Mouse (Mus musculus): ENCODE data around the gene Sema5a. TPM values are rescaled to one million over a fixed set of nuclear protein-coding genes. Genes with fewer than 3 reads are reported as not detected.

Gene Sema5a
- total and polyA plus RNA-seq, 3 experiments: 0.17 to 0.27 (median 0.17) TPM

- TF ChIP-seq RCOR1 (conservative IDR thresholded peaks at IDR 0.05; ENCODE audit: low read depth, low read length): no peak
- no peak for TF ChIP-seq NELFE (IDR thresholded peaks at IDR 0.05; ENCODE audit: low read depth, low read length)
- TF ChIP-seq PAX5 (IDR thresholded peaks at IDR 0.05; ENCODE audit: low read length): no peak
- no peak for TF ChIP-seq MEF2A (IDR thresholded peaks at IDR 0.05; ENCODE audit: borderline replicate concordance, low read depth, low read length)
- no peak for TF ChIP-seq UBTF (IDR thresholded peaks at IDR 0.05; ENCODE audit: low read depth, low read length)
- TF ChIP-seq USF2 (conservative IDR thresholded peaks at IDR 0.05; ENCODE audit: low read depth, low read length): no peak
- TF ChIP-seq GABPA (IDR thresholded peaks at IDR 0.05; ENCODE audit: insufficient replicate concordance, low read depth, low read length): no peak
- TF ChIP-seq ZKSCAN1 (IDR thresholded peaks at IDR 0.05; ENCODE audit: borderline replicate concordance, low read depth, low read length): no peak
- H3K4me2 ChIP-seq (ENCODE audit: insufficient read depth, low read depth, poor library complexity, severe bottlenecking): no peak overlapping the region
- no peaks in the 10 kb centered on the region for H3K9me3 ChIP-seq (replicated peaks; ENCODE audit: low read length)
- no peaks in the 10 kb centered on the region for H3K4me1 ChIP-seq (ENCODE audit: control insufficient read depth in 1 of 2, insufficient read depth in 2 of 2)
- no peak for DNase-seq (ENCODE audit: extremely low read depth)
- no peaks in the 10 kb centered on the region for H3K36me3 ChIP-seq (replicated peaks in 1 of 2; ENCODE audit: control insufficient read depth in 1 of 2, insufficient read depth in 1 of 2, low read length in 1 of 2)
- no peaks in the 10 kb centered on the region for H3K27me3 ChIP-seq (replicated peaks)
- H3K27ac ChIP-seq (ENCODE audit: insufficient read depth, low read depth): no peak overlapping the region
- no peak overlapping the region for H3K9ac ChIP-seq (ENCODE audit: insufficient read depth, low read depth)
- dilution Hi-C loops (cut with MboI; ENCODE audit: extremely low pct_ligation_motif_present, extremely low pct_unique_long_range_greater_than_20kb, low sequenced_read_pairs): no loop called here
- in situ Hi-C loops (cut with MboI; ENCODE audit: low pct_ligation_motif_present, low pct_unique_long_range_greater_than_20kb, low sequenced_read_pairs): no loop called here
- no peaks in the 10 kb centered on the region for H3K79me2 ChIP-seq (replicated peaks; ENCODE audit: control insufficient read depth, extremely low read depth, insufficient read depth, poor library complexity, severe bottlenecking)
- no peak overlapping the region for H3K4me3 ChIP-seq (replicated peaks in 1 of 3; ENCODE audit: low read depth in 2 of 3, low read length in 2 of 3, poor library complexity in 1 of 3)
Observed at GRCm38 (mm10) chr15:32377781-32378180, 133.2 kb downstream of the Sema5a start.

- no peaks in the 10 kb centered on the region for H3K79me2 ChIP-seq (replicated peaks; ENCODE audit: control insufficient read depth, extremely low read depth, insufficient read depth, poor library complexity, severe bottlenecking)
- H3K4me2 ChIP-seq (ENCODE audit: insufficient read depth, low read depth, poor library complexity, severe bottlenecking): no peak overlapping the region
- H3K4me3 ChIP-seq (replicated peaks in 1 of 3; ENCODE audit: low read depth in 2 of 3, low read length in 2 of 3, poor library complexity in 1 of 3): no peak overlapping the region
- dilution Hi-C loops (cut with MboI; ENCODE audit: extremely low pct_ligation_motif_present, extremely low pct_unique_long_range_greater_than_20kb, low sequenced_read_pairs) (no loop called here), in situ Hi-C loops (cut with MboI; ENCODE audit: low pct_ligation_motif_present, low pct_unique_long_range_greater_than_20kb, low sequenced_read_pairs) (no loop called here)
- no peak overlapping the region for H3K27ac ChIP-seq (ENCODE audit: insufficient read depth, low read depth)
- H3K9me3 ChIP-seq (replicated peaks; ENCODE audit: low read length): no peaks in the 10 kb centered on the region
- no peaks in the 10 kb centered on the region for H3K27me3 ChIP-seq (replicated peaks)
- no peak for TF ChIP-seq CHD1 (IDR thresholded peaks at IDR 0.05; ENCODE audit: low read depth, low read length)
- no peak for TF ChIP-seq RCOR1 (conservative IDR thresholded peaks at IDR 0.05; ENCODE audit: low read depth, low read length)
- no peak overlapping the region for H3K9ac ChIP-seq (ENCODE audit: insufficient read depth, low read depth)
- DNase-seq (ENCODE audit: extremely low read depth): no peak
- no peaks in the 10 kb centered on the region for H3K4me1 ChIP-seq (ENCODE audit: control insufficient read depth in 1 of 2, insufficient read depth in 2 of 2)
- H3K36me3 ChIP-seq (replicated peaks in 1 of 2; ENCODE audit: control insufficient read depth in 1 of 2, insufficient read depth in 1 of 2, low read length in 1 of 2): no peaks in the 10 kb centered on the region
Observed at GRCm38 (mm10) chr15:32380311-32380710, 135.7 kb downstream of the Sema5a start.

- no peak overlapping the region for H3K4me3 ChIP-seq (replicated peaks in 1 of 3; ENCODE audit: low read depth in 2 of 3, low read length in 2 of 3, poor library complexity in 1 of 3)
- no peaks in the 10 kb centered on the region for H3K9me3 ChIP-seq (replicated peaks; ENCODE audit: low read length)
- no peaks in the 10 kb centered on the region for H3K4me1 ChIP-seq (ENCODE audit: control insufficient read depth in 1 of 2, insufficient read depth in 2 of 2)
- no peak overlapping the region for H3K4me2 ChIP-seq (ENCODE audit: insufficient read depth, low read depth, poor library complexity, severe bottlenecking)
- H3K27me3 ChIP-seq (replicated peaks): no peaks in the 10 kb centered on the region
- no peaks in the 10 kb centered on the region for H3K79me2 ChIP-seq (replicated peaks; ENCODE audit: control insufficient read depth, extremely low read depth, insufficient read depth, poor library complexity, severe bottlenecking)
- H3K9ac ChIP-seq (ENCODE audit: insufficient read depth, low read depth): no peak overlapping the region
- no peak overlapping the region for H3K27ac ChIP-seq (ENCODE audit: insufficient read depth, low read depth)
- dilution Hi-C loops (cut with MboI; ENCODE audit: extremely low pct_ligation_motif_present, extremely low pct_unique_long_range_greater_than_20kb, low sequenced_read_pairs): no loop called here
- in situ Hi-C loops (cut with MboI; ENCODE audit: low pct_ligation_motif_present, low pct_unique_long_range_greater_than_20kb, low sequenced_read_pairs): no loop called here
- no peak for DNase-seq (ENCODE audit: extremely low read depth)
- no peaks in the 10 kb centered on the region for H3K36me3 ChIP-seq (replicated peaks in 1 of 2; ENCODE audit: control insufficient read depth in 1 of 2, insufficient read depth in 1 of 2, low read length in 1 of 2)
- no peak for TF ChIP-seq KAT2A (IDR thresholded peaks at IDR 0.05; ENCODE audit: insufficient replicate concordance, low read length)
- TF ChIP-seq UBTF (IDR thresholded peaks at IDR 0.05; ENCODE audit: low read depth, low read length): no peak
- TF ChIP-seq GABPA (IDR thresholded peaks at IDR 0.05; ENCODE audit: insufficient replicate concordance, low read depth, low read length): no peak
- no peak for TF ChIP-seq ZC3H11A (IDR thresholded peaks at IDR 0.05; ENCODE audit: low read depth, low read length)
- no peak for TF ChIP-seq JUND (conservative IDR thresholded peaks at IDR 0.05; ENCODE audit: low read depth, low read length)
- TF ChIP-seq MEF2A (IDR thresholded peaks at IDR 0.05; ENCODE audit: borderline replicate concordance, low read depth, low read length): no peak
- TF ChIP-seq NRF1 (IDR thresholded peaks at IDR 0.05; ENCODE audit: low read depth, low read length): no peak
- no peak for TF ChIP-seq TCF12 (IDR thresholded peaks at IDR 0.05; ENCODE audit: low read depth, low read length)
- no peak for TF ChIP-seq POLR2A (IDR thresholded peaks at IDR 0.05; ENCODE audit: low read depth, low read length)
- no peak for TF ChIP-seq USF1 (IDR thresholded peaks at IDR 0.05; ENCODE audit: low read depth, low read length)
- no peak for TF ChIP-seq RCOR1 (conservative IDR thresholded peaks at IDR 0.05; ENCODE audit: low read depth, low read length)
Observed at GRCm38 (mm10) chr15:32382930-32383481, 138.4 kb downstream of the Sema5a start.

Data from CH12.LX (cell line).